Mouse (Mus musculus): ENCODE measurements around the gene Wee2. TPM values are rescaled to one million over a fixed set of nuclear protein-coding genes. Genes with fewer than 3 reads are reported as not detected.

Gene Wee2
- polyA plus RNA-seq, 1 experiment, result not detected

DNA sequence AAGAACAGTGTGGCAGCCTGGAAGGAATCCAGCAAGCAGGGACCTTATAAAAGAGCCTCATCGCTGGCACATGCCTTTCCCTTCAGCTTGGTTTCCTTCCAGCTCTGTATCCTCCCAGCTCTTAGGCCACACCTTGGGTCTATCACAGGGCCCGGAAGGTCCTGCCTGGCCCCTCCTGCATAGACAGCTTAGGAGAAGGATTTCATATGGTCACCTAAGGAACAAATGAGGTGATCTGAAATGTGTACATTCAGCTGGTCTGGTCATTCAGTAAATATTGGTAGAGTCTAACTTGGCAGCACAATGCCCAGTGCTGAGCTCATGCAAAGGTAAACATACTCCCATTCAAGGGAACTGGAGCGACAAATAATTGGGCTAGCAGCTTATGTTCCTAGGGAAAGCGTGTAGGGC lies 9.4 kb upstream of the Wee2 start:
- no peaks in the 10 kb centered on the region for H3K4me1 ChIP-seq (ENCODE audit: control insufficient read depth, insufficient read depth, low read length)
- no peaks in the 10 kb centered on the region for H3K36me3 ChIP-seq (ENCODE audit: control insufficient read depth, insufficient read depth, low read length)
- H3K27ac ChIP-seq (ENCODE audit: control insufficient read depth, insufficient read depth, low read depth, low read length), result no peak overlapping the region
- H3K27me3 ChIP-seq (ENCODE audit: control insufficient read depth, insufficient read depth, low read length), result no peaks in the 10 kb centered on the region
- H3K4me3 ChIP-seq (ENCODE audit: control insufficient read depth, low read depth, low read length), result no peak overlapping the region
- no peak for TF ChIP-seq CTCF (IDR thresholded peaks at IDR 0.05; ENCODE audit: control insufficient read depth, insufficient read depth, insufficient replicate concordance, low read depth, low read length)
- TF ChIP-seq POLR2A (IDR thresholded peaks at IDR 0.05; ENCODE audit: control insufficient read depth, low read depth, low read length), result no peak

DNA sequence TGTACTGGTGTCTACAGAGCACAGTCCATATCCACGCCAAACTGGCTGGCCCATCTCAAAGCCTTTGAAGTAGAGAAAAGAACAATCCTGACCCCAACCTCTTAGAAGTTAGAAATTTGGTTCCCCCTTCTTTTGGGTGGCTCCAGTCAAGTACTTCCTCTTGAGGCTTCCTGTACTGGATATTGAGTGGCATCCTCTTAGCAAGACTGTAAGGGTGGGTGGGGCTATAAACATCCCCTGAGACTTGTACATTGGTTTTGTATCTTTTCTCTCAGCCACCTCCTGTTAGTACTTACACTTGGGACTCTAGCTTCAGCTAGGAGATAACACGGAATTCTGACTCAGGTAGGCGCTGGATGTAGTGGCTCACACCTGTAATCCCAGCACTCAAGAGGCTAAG lies 8.6 kb upstream of the Wee2 start:
- Histone ChIP-seq H3K36me3 (ENCODE audit: control insufficient read depth, insufficient read depth, low read length) (no peaks in the 10 kb centered on the region), H3K4me3 (ENCODE audit: control insufficient read depth, low read depth, low read length) (no peak overlapping the region), H3K27me3 (ENCODE audit: control insufficient read depth, insufficient read depth, low read length) (no peaks in the 10 kb centered on the region), H3K27ac (ENCODE audit: control insufficient read depth, insufficient read depth, low read depth, low read length) (no peak overlapping the region), H3K4me1 (ENCODE audit: control insufficient read depth, insufficient read depth, low read length) (peaks cover 7% of the 10 kb centered on the region; the same call in 1 of the 2 replicates)
- TF ChIP-seq CTCF (IDR thresholded peaks at IDR 0.05; ENCODE audit: control insufficient read depth, insufficient read depth, insufficient replicate concordance, low read depth, low read length) (no peak), POLR2A (IDR thresholded peaks at IDR 0.05; ENCODE audit: control insufficient read depth, low read depth, low read length) (no peak)

DNA sequence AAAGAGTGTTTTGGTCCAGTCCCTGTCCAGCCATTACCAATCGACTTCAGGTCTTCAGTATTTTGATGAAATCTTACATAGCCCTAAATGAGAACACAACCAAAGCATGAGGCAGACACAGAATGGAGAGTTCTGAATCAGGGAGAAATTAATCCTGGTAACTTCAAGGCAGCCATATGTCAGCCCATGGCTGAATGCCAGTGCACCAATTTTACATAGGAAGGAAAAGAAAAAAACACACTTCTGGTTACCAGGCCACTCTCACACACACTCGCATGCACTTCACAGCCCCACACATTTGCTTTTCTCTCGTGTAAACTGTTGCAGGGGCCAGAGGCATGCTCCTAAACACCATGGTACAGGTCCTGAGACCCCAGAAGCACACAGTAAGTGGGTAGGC lies 8.0 kb upstream of the Wee2 start:
- H3K36me3 ChIP-seq (ENCODE audit: control insufficient read depth, insufficient read depth, low read length), result no peaks in the 10 kb centered on the region
- H3K27me3 ChIP-seq (ENCODE audit: control insufficient read depth, insufficient read depth, low read length), result no peaks in the 10 kb centered on the region
- no peak overlapping the region for H3K4me3 ChIP-seq (ENCODE audit: control insufficient read depth, low read depth, low read length)
- H3K4me1 ChIP-seq (ENCODE audit: control insufficient read depth, insufficient read depth, low read length), result peaks cover 7% of the 10 kb centered on the region; the same call in 1 of the 2 replicates
- no peak overlapping the region for H3K27ac ChIP-seq (ENCODE audit: control insufficient read depth, insufficient read depth, low read depth, low read length)
- TF ChIP-seq CTCF (IDR thresholded peaks at IDR 0.05; ENCODE audit: control insufficient read depth, insufficient read depth, insufficient replicate concordance, low read depth, low read length) (no peak), POLR2A (IDR thresholded peaks at IDR 0.05; ENCODE audit: control insufficient read depth, low read depth, low read length) (no peak)

DNA sequence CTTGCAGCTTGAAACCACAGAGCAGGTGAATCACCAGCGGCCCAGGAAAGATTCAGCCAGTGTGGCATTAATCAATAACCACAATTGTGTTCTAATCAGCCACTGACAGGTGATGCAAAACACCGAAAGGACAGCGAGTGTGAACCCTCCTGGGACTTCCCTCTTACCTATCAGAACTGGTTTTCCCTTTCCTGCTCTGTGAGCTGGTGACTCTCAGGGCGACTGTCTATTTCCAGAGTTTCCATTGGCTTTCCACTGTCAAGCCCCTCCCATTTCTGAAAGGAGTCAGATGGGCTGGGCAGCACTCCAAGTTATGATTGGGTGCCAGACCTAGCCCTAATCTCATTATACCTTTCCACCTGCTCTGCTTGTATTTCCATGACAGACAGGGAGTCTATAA lies 7.5 kb upstream of the Wee2 start:
- TF ChIP-seq CTCF (IDR thresholded peaks at IDR 0.05; ENCODE audit: control insufficient read depth, insufficient read depth, insufficient replicate concordance, low read depth, low read length) (no peak), POLR2A (IDR thresholded peaks at IDR 0.05; ENCODE audit: control insufficient read depth, low read depth, low read length) (no peak)
- Histone ChIP-seq H3K4me1 (ENCODE audit: control insufficient read depth, insufficient read depth, low read length) (peaks cover 11% of the 10 kb centered on the region; the same call in 1 of the 2 replicates), H3K27me3 (ENCODE audit: control insufficient read depth, insufficient read depth, low read length) (no peaks in the 10 kb centered on the region; the same call in 1 of the 2 replicates), H3K27ac (ENCODE audit: control insufficient read depth, insufficient read depth, low read depth, low read length) (no peak overlapping the region), H3K36me3 (ENCODE audit: control insufficient read depth, insufficient read depth, low read length) (no peaks in the 10 kb centered on the region), H3K4me3 (ENCODE audit: control insufficient read depth, low read depth, low read length) (no peak overlapping the region)

DNA sequence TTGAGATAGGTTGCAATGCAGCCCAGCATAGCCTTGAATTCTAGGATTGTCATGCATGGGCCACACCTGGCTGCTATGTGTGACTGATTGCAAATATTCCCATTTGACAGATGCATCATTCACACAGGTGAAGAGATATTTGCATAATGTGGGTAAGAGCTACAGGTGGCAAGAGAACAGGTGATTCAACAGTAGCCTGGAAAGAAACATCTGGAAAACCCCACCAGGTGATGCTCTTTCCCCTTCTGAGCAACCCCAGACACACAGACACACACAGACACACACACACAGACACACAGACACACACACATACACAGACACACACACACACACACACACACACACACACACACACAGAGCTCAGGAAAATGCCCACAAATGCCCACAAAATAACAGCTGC lies 7.1 kb upstream of the Wee2 start:
- H3K4me3 ChIP-seq (ENCODE audit: control insufficient read depth, low read depth, low read length), result no peak overlapping the region
- H3K36me3 ChIP-seq (ENCODE audit: control insufficient read depth, insufficient read depth, low read length), result no peaks in the 10 kb centered on the region
- no peak for TF ChIP-seq CTCF (IDR thresholded peaks at IDR 0.05; ENCODE audit: control insufficient read depth, insufficient read depth, insufficient replicate concordance, low read depth, low read length)
- TF ChIP-seq POLR2A (IDR thresholded peaks at IDR 0.05; ENCODE audit: control insufficient read depth, low read depth, low read length), result no peak
- peaks cover 11% of the 10 kb centered on the region; the same call in 1 of the 2 replicates for H3K4me1 ChIP-seq (ENCODE audit: control insufficient read depth, insufficient read depth, low read length)
- H3K27ac ChIP-seq (ENCODE audit: control insufficient read depth, insufficient read depth, low read depth, low read length), result no peak overlapping the region
- no peaks in the 10 kb centered on the region; the same call in 1 of the 2 replicates for H3K27me3 ChIP-seq (ENCODE audit: control insufficient read depth, insufficient read depth, low read length)

DNA sequence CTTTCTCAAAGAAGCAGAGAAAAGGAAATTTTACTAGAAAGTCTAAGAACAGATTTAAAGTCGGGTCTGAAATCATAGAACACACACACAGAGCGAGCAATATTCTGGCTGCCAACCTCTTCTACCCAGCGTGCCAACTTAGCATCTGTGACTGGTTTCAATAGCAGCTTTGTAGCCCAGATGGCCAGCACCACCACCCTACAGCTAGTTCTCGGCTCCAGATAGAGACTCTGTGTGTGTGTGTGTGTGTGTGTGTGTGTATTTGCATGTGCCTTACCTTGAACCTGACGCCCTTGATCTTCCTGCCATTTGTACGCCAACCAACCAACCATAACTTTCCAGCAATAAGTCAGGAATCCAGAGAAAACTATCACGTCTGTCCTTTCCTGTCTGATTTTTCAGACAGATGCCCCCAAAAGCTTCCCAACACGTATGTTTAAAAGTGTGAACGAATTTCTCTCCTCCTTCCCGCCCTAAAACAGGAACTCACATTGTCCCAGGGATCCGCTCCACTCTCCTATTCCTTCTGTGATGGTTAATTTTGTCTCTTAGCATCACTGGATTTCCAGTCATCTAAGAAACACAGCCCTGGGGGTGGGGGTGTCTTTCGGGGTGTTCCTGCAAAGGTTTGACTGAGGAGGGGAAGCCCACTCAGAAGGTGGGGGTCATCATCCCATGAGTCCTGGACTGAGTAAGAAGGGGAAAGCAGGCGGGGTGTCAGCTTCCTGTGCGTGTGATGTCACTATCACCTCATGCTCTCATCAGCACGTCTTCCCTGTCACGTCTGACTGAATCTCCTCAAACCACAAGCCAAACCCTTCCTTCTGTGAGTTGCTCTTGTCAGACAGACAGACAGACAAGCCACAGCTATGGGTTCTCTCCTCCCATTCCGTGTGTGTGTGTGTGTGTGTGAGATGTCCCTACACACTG lies 6.3 kb upstream of the Wee2 start:
- Histone ChIP-seq H3K36me3 (ENCODE audit: control insufficient read depth, insufficient read depth, low read length) (no peaks in the 10 kb centered on the region), H3K4me3 (ENCODE audit: control insufficient read depth, low read depth, low read length) (no peak overlapping the region), H3K4me1 (ENCODE audit: control insufficient read depth, insufficient read depth, low read length) (peaks cover 11% of the 10 kb centered on the region; the same call in 1 of the 2 replicates), H3K27me3 (ENCODE audit: control insufficient read depth, insufficient read depth, low read length) (no peaks in the 10 kb centered on the region; the same call in 1 of the 2 replicates), H3K27ac (ENCODE audit: control insufficient read depth, insufficient read depth, low read depth, low read length) (no peak overlapping the region)
- no peak for TF ChIP-seq POLR2A (IDR thresholded peaks at IDR 0.05; ENCODE audit: control insufficient read depth, low read depth, low read length)
- no peak for TF ChIP-seq CTCF (IDR thresholded peaks at IDR 0.05; ENCODE audit: control insufficient read depth, insufficient read depth, insufficient replicate concordance, low read depth, low read length)

DNA sequence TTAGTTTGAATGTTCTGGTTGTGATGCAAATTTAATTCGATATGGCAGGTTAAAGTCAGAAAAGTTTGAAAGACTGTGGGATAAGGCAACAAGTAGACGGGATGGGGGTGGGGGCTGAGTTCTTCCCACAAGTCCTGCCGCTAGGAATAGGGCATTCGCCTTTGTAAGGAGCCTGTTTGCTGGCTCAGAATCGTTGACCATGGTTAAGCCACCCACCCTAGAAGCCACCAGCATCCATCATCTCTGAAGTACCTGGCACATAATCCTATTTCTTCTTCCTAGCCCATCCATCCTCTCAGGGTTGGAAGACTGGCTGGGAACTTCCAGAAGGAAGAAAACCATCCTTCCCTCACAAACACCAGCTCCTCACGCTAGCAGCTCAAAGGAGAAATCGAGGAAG lies 4.2 kb upstream of the Wee2 start:
- no peak overlapping the region for H3K27ac ChIP-seq (ENCODE audit: control insufficient read depth, insufficient read depth, low read depth, low read length)
- peaks cover 11% of the 10 kb centered on the region; the same call in 1 of the 2 replicates for H3K4me1 ChIP-seq (ENCODE audit: control insufficient read depth, insufficient read depth, low read length)

More for the DNA sequence above, 4.2 kb upstream of the Wee2 start:
- H3K27me3 ChIP-seq (ENCODE audit: control insufficient read depth, insufficient read depth, low read length), result no peaks in the 10 kb centered on the region; the same call in 1 of the 2 replicates
- no peaks in the 10 kb centered on the region for H3K36me3 ChIP-seq (ENCODE audit: control insufficient read depth, insufficient read depth, low read length)
- TF ChIP-seq CTCF (IDR thresholded peaks at IDR 0.05; ENCODE audit: control insufficient read depth, insufficient read depth, insufficient replicate concordance, low read depth, low read length) (no peak), POLR2A (IDR thresholded peaks at IDR 0.05; ENCODE audit: control insufficient read depth, low read depth, low read length) (no peak)
- H3K4me3 ChIP-seq (ENCODE audit: control insufficient read depth, low read depth, low read length), result peak overlapping the region; percentile 84

Data from testis, adult 2 months (tissue).